Mouse (Mus musculus) G1E (cell line): ENCODE measurements at regions not wholly inside any gene's neighbourhood (a gene's known extent, or its start where the extent isn't known, plus 50 kb on each side); places are given as distances from the start of the nearest gene placed in this dataset.

Source experiments
- CTCF ChIP-seq: IDR thresholded peaks from 2 replicates; pipeline ENCODE4 v1.5.1; 2012; ENCODE audit warnings: low read depth, low read length, inconsistent platforms, mixed read lengths
- GATA1 ChIP-seq: IDR thresholded peaks from 2 replicates; pipeline ENCODE4 v1.6.1; 2012; ENCODE audit warnings: borderline replicate concordance, low read length, inconsistent platforms, mixed read lengths
- POLR2AphosphoS5 ChIP-seq: IDR thresholded peaks from 2 replicates; pipeline ENCODE4 v1.6.1; 2012; ENCODE audit warnings: low read depth, low read length, inconsistent platforms; ENCODE audit not compliant: insufficient replicate concordance
- TAL1 ChIP-seq: conservative IDR thresholded peaks from 2 replicates; pipeline ENCODE4 v1.6.1; 2012; ENCODE audit warnings: low read depth, low read length, inconsistent platforms, mixed read lengths

DNA sequence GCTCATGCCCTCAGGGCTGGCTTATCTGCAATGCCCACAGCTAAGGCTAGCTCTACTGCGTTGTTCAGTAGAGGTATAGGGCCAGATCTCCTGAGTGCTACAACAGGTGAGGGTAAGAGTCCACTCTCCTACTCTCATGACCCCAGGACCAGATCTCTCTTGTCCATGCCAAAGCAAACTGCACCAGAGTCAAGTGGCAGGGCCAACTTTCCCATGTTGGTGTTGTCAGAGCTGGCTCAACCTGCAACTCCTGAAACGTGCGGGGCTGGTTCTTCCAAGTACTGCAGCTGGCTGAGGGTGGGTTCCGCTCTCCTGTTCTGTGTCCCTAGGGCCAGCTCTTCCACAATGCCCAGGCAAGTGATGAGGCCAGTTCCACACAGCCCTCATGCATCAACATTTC, 61.5 kb upstream of the Fxr1 start:
- TF ChIP-seq TAL1, result no peak
- no peak for TF ChIP-seq CTCF
- TF ChIP-seq POLR2AphosphoS5, result no peak
- no peak for TF ChIP-seq GATA1
